Mouse (Mus musculus): ENCODE measurements at regions not wholly inside any gene's neighbourhood (a gene's known extent, or its start where the extent isn't known, plus 50 kb on each side); places are given as distances from the start of the nearest gene placed in this dataset.

DNA sequence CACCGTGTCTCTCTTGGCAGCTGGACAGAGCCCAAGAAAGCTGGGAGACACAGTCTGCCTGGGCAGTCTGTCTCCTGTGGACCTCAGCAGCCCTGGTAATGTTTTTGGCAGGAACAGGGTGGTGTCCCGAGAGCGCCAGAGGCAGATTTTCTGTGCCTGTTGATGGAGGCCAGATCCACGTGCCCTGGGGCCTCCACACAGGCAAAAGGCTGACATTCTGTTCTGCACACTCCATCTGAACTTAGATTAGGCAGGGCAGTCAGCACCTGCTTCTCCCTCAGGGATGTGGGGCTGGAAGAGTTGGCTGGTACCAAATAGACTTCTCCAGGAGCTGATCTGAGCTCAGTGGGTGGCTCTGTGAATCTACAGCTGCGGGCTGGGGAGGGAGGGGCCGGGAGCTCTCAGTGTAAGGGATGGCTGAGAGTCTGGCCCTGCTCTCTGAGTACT, 83.8 kb downstream of the Gadd45g start:
- no peak for DNase-seq (ENCODE audit: low spot score)

DNA sequence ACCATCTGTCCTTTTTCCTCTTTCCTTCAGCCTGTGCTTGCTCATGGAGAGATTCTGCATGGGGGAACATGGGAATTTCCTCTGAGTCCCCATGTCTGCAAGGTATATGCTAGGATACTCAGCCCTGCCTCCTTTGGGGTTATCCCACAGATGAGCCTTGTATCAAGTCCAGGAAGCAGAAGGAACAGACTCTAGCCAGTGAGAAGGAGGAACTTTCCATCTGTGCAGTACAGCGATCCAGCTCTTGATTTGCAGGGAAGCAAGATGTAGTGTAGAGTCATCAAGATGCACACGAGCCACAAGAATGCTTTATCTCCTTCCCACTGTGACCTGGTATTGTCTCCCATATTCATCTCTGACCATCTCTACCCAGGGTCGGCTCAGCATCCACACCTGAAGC, 84.5 kb downstream of the Gadd45g start:
- no peak for DNase-seq (ENCODE audit: low spot score)

DNA sequence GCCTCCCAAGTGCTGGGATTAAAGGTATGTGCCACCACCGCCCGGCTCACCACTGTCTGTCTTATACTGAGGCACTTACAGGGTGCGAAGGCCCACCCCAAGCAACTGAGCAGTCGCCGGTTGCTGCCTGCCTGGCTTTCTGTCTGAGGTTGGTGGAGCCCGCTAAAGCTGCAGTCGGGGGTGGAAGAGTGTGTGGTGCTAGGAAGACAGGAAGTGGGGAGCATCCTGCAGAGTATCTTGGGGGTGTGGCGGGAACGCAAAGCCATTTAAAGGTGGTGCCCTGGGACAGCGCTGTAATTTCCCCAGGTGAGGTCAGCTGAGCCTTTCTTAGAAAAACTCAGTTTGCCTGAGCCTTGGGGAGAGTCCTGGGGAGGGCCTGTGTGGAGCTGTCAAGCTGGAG, 89.3 kb downstream of the Gadd45g start:
- no peak for DNase-seq (ENCODE audit: low spot score)

DNA sequence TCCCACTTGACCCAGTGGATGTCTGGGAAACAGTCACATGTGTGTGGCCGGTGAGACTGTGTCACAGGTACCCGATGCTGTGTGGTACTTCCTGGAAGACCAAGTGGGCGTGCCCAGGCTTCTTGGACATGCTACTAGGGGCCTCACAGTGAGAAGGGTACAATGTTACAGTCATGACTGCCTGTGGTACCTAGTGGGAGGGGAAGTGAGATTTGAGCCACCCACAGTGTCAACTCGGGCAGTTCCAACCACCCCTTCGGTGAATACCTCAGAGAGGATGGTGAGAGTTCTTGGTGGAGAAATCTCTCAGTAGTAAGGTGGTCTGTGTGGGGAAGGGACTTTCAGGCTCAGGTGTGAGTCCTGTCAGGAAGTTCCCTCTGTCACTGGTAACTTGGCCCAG, 90.0 kb downstream of the Gadd45g start:
- DNase-seq (ENCODE audit: low spot score), result no peak

DNA sequence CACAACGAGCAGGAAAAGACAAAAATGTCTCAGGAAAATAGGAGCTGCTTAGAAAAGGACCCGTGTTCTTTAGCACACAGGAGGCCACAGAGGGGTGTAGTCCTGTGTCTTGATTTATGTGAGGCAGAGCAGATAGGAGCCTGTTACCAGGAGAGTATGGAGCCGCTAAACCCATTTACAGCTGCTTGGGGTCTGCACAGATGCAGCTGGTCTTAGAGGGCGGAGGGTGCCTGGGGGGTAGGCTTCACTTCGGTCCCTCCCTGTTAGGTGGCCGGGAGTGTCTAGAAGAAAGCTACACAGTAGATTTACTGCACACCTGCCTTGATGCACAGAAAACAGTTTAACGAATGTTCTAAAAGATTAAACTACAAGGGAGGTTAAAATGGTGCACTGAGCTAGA, 91.4 kb downstream of the Gadd45g start:
- no peak for DNase-seq (ENCODE audit: low spot score)

DNA sequence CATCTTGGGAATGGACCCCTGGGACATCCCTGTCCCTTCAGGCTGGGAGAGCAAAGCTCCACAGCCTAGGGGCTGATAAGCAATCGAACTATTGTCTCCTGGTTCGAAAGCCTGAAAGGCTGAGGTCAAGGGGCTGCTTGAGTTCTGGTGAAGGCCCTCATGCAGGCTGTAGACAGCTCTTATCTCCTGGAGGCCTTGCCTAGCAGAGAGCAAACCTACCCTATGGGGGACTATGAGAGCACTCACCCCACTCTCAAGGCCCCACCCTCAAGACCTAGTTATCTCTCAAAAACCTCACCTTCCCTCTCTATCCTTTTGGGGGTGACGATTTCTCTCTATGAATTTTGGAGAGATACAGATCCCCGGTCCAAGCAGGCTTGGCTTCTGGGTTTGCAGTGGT, 92.8 kb downstream of the Gadd45g start:
- DNase-seq (ENCODE audit: low spot score), result no peak

DNA sequence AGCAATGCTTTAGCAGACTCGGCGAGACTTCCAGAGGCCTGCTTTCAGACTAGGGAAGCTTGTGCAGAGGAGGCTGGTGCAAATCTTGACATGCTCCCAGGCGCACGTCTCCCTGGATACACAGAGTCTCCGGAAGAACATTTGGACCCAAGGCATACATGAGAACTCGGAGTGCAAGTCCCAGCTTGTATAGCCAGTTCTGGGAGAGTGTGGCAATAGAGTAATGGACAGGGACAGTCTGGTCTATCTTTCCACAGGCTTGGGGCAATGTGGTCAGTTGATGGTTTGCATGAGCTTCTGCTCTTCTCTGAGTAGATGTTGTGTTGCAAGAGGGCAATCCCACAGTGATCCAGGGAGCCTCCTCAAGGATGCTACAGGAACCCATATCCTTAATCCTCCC, 93.2 kb downstream of the Gadd45g start:
- no peak for DNase-seq (ENCODE audit: low spot score)

DNA sequence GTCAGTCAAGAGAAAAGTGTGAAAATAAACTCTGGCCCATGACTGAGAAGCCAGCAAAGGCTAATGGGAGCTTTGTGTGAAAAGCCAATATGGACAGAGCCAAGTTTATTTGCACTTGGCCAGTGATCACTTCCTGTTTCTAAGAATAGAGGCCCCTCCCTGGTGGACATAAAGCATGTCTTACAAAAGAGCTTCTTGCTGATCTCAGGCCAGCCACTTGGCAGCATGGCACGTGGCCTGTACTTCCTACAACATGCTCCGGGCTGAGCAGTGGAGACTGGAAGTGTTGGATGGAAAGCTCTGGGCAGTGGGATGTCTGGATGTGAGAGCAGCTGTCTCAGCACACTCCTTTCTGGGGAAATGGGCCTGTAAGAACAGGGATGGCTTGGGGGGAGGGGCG, 99.7 kb downstream of the Gadd45g start:
- DNase-seq (ENCODE audit: low spot score), result no peak

DNA sequence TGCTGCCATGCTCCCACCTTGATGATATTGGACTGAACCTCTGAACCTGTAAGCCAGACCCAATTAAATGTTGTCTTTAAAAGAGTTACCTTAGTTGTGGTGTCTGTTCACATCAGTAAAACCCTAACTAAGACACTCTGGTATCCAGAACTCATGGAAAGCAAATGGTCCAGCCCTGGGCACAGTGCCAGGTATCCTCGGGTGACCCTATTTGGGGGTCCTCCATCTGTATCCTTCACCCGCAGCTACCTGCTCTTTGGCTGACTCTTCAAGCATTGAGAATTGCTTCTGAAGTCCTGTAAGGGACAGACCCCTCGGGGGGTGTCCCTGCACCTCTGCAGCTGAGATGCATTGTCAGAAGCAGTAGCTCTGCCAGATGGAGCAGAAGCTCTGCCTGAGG, 102.4 kb downstream of the Gadd45g start:
- no peak for DNase-seq (ENCODE audit: low spot score)

DNA sequence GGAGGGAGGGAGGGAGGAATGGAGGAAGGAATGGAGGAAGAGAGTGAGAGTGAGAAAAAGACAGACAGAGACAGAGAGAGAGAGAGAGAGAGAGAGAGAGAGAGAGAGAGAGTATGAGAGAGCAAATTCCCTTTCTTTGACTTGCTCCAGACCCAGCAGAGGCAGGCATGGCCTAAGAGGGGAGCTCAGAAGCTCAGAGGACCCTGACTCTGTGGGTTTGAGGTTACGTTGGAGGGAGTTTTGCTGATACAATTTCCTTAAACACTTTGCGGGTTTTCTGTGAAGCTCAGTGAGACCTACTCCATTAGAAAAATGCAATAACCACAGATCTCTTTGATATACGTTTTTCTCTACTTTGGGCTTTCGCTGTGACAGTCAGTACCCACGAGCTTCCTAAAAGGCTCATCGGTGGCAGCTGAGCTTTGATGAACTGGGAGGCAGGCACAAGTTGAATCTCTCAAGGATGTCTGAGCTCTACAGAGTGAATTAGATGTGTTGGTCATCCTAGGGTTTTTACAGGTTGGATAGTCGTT, 105.1 kb downstream of the Gadd45g start:
- no peak for DNase-seq (ENCODE audit: low spot score)

DNA sequence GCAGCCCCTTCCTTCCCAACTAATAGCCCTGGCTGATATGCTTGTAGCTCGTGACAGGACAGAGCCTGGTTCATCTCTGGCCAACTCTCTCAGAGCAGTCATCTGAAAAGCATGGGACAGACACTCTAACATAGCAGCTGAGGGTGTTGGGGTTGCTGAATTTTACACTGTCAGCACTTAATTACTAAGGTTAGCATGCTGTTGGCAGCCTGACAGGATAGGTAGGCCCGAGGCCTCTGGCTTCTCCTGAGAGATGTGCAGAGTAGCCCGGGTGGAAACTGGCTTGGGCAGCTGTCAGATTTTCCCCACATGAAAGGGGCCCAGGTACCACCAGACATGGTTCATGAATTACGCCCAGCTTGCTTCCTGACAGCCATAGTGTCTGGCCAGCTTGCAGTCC, 106.6 kb downstream of the Gadd45g start:
- no peak for DNase-seq (ENCODE audit: low spot score)

DNA sequence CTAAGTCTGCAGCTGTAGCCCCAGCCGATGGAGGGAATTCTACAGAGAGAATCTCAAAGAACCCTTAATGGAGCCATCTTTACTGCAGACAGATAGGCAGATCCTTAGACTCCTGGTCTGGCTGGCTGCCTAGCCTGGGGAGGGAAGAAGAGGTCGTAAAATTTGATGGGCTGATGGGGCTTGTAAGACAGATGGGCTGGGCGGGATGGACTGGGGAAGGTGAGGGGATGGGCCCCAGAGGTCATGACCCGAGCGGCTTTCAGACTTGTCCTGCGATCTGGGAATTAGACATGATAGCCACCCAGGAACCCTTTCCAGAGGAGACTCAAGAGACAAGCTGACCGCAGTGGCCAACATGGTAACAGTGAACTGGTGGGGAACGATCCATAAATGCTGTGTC, 107.1 kb downstream of the Gadd45g start:
- no peak for DNase-seq (ENCODE audit: low spot score)

DNA sequence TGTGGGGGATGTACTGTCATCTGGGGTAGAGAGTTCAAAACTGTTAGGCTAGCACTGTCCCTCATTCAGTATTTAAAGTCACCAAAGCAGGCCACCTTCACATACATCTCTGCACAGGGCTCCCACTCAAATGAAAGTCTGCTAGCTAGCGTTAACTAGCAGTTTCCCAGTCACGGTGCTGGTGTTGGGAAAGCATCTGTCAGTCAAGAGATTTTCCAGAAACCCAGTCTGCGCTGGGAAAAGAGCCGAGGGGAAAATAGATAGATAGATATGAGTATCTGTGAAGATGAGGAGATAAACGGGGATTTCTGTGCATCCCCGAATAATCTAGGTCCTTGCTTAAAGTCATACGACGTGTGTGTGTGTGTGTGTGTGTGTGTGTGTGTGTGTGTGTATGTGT, 110.6 kb downstream of the Gadd45g start:
- no peak for DNase-seq (ENCODE audit: low spot score)

DNA sequence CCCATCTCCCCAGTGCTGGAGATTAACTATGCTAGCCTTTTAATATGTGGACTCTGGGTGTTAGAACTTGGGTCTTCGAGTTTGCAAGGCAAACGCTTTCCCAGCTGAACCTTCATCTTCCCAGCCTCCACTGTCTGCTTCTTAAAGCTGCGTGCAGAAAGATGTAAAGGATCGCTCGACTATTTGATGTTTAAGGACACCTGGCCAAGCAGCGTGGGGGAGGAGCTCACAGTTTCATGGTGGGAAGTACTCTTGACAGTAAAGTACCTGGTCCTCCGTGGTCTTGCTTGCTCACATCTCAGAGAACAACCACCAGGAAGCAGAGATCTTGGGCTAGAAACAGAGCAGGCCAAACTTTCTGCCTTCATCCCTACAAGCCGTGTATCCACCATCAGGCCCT, 113.1 kb downstream of the Gadd45g start:
- DNase-seq (ENCODE audit: low spot score), result no peak

DNA sequence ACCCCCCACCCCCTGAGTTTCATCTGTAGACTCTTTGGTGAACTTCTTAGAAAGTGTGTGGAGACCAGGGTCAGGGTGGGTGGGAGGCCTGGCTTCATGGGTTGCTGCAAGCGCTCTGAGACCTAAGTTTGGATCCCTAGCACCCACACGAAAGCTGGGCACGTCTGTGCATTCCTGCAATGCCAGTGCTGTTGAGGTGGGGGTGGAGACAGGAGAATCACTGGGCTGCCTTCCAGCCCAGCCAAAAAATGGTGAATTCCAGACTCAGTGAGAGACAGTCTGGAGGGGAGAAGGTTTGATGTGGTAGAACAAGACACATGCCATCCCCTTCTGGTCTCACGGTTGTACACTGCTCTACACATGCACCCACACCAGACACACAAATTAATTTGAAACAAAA, 113.8 kb downstream of the Gadd45g start:
- DNase-seq (ENCODE audit: low spot score), result no peak

DNA sequence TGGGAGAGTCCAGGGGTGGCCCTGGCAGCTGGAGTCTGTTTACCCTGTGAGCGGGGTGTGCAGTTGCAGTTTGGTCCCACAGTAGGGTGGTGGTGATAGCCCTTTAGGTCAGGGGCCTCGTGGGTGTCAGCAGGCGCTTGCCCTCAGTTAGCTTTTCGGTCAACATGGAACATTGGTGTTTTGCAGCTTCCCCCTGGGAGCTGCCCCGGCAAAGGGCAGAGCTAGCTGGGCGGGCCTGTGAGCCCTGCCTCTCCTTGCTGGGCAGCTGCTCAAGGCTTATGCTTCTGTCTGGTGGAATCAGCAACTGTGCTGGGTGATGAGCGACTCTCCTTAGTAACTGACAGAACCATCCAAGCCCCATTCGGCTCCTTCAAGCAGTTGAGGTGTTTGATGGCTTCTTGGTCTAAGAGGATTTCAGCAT, 115.7 kb downstream of the Gadd45g start:
- no peak for DNase-seq (ENCODE audit: low spot score)

DNA sequence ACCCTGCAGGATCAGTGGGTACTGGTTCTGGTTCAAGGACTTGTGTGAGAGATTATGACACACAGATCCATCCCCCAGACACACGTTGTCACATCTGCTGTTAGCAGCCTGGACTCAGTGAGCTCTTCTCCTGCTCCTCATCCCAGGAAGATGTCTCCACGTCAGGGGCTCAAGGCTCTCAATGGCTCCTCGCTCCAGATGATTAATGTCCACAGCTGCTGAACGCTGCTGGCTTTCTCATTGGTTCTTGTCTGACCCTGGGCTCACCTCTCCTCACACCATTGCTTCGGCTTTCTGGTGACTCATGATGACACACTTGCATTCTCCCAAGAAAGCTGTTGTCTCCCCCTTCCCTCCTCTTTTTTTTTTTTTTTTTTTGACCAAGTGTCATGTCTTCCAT, 116.2 kb downstream of the Gadd45g start:
- no peak for DNase-seq (ENCODE audit: low spot score)

DNA sequence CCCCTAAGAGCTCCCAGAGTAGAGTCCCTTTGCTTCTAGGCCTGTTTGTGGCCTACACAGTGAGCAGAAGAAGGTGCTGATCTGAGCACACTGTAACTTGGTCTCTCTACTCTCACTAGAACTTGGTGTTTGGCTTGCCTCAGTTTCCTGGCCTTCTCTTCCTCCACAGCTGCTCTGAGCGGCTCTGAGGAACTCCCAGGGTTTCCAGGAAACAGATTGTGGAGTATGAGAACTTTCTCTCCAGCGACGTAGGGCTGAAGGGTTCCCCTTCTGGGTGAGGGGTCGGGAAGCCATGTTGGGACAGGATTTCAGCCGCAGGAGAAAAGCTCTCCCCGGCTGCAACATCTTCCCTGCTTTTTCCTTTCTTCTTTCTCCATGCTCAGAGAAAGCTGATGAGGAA, 117.5 kb downstream of the Gadd45g start:
- no peak for DNase-seq (ENCODE audit: low spot score)

DNA sequence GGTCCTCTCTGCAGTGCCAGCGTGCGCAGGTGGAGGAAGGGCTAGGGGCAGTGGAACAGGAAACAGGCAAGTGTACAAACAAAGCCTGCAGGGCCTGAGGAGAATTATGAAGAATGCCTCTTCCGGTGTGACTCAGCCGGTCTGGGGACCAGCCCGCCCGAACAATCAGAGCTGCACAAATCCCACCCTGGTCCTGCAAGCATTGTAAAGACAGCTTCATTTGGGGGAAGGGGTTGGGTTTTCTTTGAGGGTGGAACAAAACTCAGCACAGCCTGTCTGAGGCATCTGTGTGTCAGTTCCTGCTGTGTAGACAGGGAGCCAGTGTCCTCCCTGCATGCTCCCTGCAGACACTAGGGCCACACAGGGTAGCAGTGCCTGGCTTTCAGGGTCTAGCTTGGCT, 117.9 kb downstream of the Gadd45g start:
- DNase-seq (ENCODE audit: low spot score), result no peak

DNA sequence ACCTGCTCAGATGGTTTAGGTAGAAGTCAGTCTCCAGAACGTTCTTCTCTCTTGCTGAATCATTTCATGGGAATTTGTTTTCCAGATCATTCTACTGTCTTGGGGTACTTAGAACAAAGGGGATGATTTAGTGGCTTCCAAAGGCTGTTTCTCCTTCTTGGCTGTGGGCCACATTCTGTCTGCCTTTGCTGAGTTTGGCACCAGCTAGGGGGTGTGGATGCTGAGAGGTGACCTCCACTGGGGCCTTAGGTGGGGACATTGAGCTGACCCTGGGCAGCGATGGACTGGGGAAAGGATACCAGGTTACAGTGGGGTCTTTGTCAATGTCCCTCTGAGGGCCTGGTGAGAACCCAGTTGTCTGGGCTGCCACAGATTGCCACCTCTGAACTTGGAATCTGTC, 118.4 kb downstream of the Gadd45g start:
- no peak for DNase-seq (ENCODE audit: low spot score)

DNA sequence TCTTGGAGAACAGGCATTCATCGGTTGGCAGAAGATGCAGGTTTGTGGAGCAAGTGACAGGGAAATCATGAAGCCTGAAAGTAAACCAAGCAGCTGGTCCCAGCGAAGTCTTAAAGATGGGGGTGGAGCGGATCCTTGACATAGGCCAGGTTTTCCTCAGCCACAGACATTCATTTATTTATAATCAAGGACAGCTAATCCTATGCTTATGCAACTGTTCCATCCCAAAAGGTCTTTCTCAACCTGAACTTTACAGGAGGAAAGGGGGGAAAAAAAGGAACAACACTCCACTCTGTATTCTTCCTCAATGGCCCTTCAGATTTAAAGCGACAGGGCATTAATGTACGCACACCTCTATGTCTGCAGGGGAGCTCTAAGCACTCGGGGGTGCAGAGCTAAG, 121.6 kb downstream of the Gadd45g start:
- DNase-seq (ENCODE audit: low spot score), result no peak

DNA sequence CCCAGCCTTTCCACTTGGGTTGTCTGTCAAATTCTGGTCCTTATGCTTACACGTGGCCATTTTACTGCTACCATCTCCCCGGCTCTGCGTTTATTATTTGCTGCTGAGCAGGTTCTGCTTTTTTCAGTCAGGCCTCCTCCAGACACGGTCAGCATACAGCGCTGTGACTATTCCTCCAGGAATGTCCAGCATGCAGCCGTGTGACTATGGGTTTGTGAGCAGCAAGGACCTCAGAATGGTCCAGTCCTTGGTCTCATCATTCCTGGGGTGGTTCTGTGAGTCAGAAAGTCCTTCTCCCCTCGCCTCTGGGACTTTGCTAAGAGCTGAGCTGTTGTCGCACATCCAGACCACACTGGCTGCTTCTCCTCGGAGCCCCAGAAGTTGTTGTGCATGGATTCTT, 122.3 kb downstream of the Gadd45g start:
- DNase-seq (ENCODE audit: low spot score), result no peak

DNA sequence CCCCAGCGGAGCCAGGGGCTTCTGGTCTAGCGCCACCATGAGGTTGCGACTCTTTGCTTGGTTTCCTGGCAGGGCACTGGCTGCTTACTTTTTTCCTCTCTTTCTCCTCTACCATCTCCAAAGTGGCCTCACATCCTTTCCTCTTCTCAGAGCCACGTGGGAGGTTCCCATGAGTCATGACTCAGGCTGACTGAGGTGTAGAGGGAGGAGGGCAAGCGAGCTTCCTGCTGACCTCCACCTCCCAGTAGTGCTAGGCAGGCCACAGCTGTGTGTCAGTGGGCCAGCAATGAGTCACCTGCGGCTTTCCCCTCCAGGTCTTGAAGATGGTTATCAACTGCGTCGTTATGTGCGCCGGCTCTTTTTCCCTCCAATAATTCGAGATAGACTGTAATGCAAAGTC, 123.6 kb downstream of the Gadd45g start:
- DNase-seq (ENCODE audit: low spot score), result no peak

DNA sequence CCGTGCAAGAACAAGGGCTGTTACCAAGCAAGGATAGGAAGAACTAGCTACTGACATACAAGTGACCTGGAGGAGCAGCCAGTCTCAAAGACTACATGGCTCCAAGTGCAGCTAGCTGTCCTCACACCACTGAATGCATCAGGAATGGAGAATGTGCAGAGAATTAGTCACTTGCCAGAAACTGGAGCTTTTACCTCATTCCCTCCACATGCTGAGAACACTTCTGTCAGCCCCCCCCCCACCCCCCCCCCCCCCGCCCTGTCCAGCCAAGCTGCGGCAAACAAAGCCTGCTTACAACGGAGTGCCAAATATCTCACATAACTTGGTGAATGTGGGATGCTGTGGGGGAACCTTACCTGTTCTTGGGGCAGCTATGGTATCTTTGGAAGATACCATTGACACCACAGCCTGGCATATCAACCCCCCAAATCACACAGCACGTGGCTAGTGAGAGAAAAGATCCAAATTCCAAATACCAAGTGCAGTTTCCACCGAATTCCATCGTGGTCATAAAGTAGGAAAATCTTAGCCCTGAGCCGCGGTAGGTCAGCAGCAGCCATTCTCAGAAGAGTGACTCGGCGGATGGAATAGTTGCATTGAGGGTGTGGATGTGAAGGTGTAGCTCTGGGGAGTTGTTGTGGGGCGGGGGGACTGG, 126.3 kb downstream of the Gadd45g start:
- DNase-seq (ENCODE audit: low spot score), result no peak

DNA sequence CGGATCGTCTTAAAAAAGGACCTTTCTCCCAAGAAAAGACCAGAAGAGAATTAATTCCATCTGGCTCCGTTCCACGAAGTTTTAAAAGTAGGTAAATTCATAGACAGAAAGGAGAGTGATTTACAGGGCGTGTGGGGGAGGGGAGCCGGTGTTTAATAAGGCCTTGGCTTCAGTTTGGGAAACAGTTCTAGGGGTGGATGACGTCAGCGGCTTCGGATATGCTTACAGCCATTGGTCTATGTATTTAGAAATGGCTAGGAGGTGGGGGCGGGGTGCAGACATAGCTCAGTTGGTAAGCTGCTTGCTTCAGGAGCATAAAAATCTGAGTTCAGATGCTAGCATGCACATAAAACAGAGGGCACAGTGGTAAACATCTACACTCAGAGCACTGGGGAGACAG, 127.0 kb downstream of the Gadd45g start:
- no peak for DNase-seq (ENCODE audit: low spot score)

Measured in layer of hippocampus, adult 9-10 months (tissue).